Mouse (Mus musculus) intestine, embryonic 15.5 days (tissue): Measurements from ENCODE around the gene Lmod2. TPM values are rescaled to one million over a fixed set of nuclear protein-coding genes. Genes with fewer than 3 reads are reported as not detected.

ENCODE experiments used
- ATAC-seq: fragments of 200-750 bp; cut with Nextera tagmentation; 2 replicates; pipeline ENCODE4 v1.8.0; 2017; ENCODE audit warnings: moderate TSS enrichment, moderate library complexity
- H3K27ac ChIP-seq: fragments of 300-500 bp; sonication (generic); 2 replicates; pipeline ENCODE4 v1.5.1; 2015; ENCODE audit warnings: mild to moderate bottlenecking, inconsistent platforms
- H3K27me3 ChIP-seq: fragments of 300-500 bp; sonication (generic); replicated peaks from 2 replicates; pipeline ENCODE4 v1.6.1; 2015; ENCODE audit warnings: inconsistent platforms
- H3K36me3 ChIP-seq: fragments of 300-500 bp; sonication (generic); 2 replicates; pipeline ENCODE4 v1.6.1; 2015; ENCODE audit warnings: inconsistent platforms
- H3K4me1 ChIP-seq: fragments of 300-500 bp; sonication (generic); replicated peaks from 2 replicates; pipeline ENCODE4 v1.6.1; 2015; ENCODE audit warnings: inconsistent platforms
- H3K4me2 ChIP-seq: fragments of 300-500 bp; sonication (generic); replicated peaks from 2 replicates; pipeline ENCODE4 v1.6.1; 2015; ENCODE audit warnings: mild to moderate bottlenecking, inconsistent platforms
- H3K4me3 ChIP-seq: fragments of 300-500 bp; sonication (generic); replicated peaks from 2 replicates; pipeline ENCODE4 v1.5.1; 2015; ENCODE audit warnings: inconsistent platforms
- H3K9ac ChIP-seq: fragments of 300-500 bp; sonication (generic); 2 replicates; pipeline ENCODE4 v1.6.1; 2015; ENCODE audit warnings: inconsistent platforms
- H3K9me3 ChIP-seq: fragments of 300-500 bp; sonication (generic); 2 replicates; pipeline ENCODE4 v1.6.1; 2016; ENCODE audit warnings: inconsistent platforms
- WGBS: fragments of 180-500 bp; shearing (Covaris S2); methylation state at CpG from one replicate; pipeline ENCODE4 v1.1.7; 2015; 5-methylcytosine and 5-hydroxymethylcytosine counted together
- polyA plus RNA-seq: library from polyadenylated mRNA; unstranded; fragments of >200 nt; fragmentation: Nextera tagmentation; extraction: Ambion mirVana; gene quantifications from 2 replicates; pipeline ENCODE4 v1.2.1, GENCODE M21; 2015

Lmod2 gene
- polyA plus RNA-seq, 1 experiment from 2014 or later = not detected

DNA sequence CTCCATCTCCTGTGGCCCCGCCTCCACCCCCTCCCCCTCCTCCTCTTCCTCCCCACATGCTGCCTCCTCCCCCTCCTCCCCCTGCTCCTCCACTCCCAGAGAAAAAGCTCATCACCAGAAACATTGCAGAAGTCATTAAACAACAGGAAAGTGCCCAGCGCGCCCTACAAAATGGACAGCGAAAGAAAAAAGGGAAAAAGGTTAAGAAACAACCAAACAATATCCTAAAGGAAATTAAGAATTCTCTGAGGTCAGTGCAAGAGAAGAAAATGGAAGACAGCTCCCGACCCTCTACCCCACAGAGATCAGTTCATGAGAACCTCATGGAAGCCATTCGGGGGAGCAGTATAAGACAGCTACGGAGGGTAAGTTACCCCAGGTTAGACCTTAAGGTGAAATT is 6.7 kb downstream of the Lmod2 start:
- Histone ChIP-seq H3K4me3 (no peak overlapping the region), H3K27ac (no peak overlapping the region), H3K4me1 (no peaks in the 10 kb centered on the region), H3K9me3 (no peaks in the 10 kb centered on the region), H3K4me2 (no peak overlapping the region), H3K9ac (no peak overlapping the region), H3K36me3 (no peaks in the 10 kb centered on the region), H3K27me3 (no peaks in the 10 kb centered on the region)
- no peak for ATAC-seq
- WGBS = 93% methylated on average over 7 of the region's 7 CpGs

DNA sequence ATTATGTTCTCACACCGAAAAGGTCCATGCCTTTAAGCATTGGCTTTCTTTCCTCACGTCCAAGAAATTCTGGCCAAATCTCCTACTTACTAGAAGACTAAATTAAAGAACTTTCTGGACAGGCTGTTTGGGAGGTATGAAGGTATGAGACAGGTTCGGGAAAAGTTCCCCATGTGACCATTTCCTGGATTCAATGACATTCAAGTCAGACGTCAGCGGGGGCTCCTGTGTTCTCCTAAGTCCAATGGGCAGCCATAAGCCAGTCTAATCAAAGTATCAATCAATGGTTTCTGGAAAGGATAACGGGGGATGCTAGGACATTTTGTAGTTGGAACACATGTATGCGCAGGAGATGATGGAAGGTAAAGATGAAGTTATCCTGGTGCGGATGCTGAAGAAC is 8.1 kb downstream of the Lmod2 start:
- ATAC-seq = no peak
- no peak overlapping the region for H3K9ac ChIP-seq
- WGBS = 93% methylated on average over 8 of the region's 8 CpGs
- H3K27ac ChIP-seq = no peak overlapping the region
- no peaks in the 10 kb centered on the region for H3K36me3 ChIP-seq
- H3K27me3 ChIP-seq = no peaks in the 10 kb centered on the region
- no peaks in the 10 kb centered on the region for H3K9me3 ChIP-seq
- H3K4me1 ChIP-seq = no peaks in the 10 kb centered on the region
- no peak overlapping the region for H3K4me3 ChIP-seq
- H3K4me2 ChIP-seq = no peak overlapping the region

GRCm38 (mm10) chr6:24606512-24606911 is 8.9 kb downstream of the Lmod2 start:
- H3K9ac ChIP-seq = no peak overlapping the region
- no peak overlapping the region for H3K27ac ChIP-seq
- no peaks in the 10 kb centered on the region for H3K27me3 ChIP-seq
- no peak for ATAC-seq
- no peaks in the 10 kb centered on the region for H3K9me3 ChIP-seq
- H3K36me3 ChIP-seq = no peaks in the 10 kb centered on the region
- 73% methylated on average over 10 of the region's 10 CpGs for WGBS
- H3K4me2 ChIP-seq = no peak overlapping the region
- H3K4me3 ChIP-seq = no peak overlapping the region
- H3K4me1 ChIP-seq = no peaks in the 10 kb centered on the region

DNA sequence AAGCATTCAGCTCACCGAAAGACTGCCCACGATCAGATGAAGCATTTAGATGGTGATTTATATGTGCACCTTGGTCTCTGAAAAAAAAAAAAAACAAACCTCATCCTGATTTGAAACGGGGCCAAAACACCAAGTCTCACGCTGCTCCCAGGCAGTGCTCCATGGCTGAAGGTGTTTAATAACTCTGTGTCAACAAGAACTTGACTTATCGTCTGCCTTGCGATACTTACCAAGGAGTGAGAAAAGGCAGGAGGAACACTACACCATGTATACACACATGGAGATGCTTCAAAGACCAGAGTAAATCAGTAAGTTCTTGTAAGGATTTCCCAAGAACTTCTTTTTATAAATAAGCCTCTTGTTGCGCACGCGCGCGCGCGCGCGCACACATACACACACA is 10.0 kb downstream of the Lmod2 start:
- H3K4me1 ChIP-seq = no peaks in the 10 kb centered on the region
- 71% methylated on average over 15 of the region's 15 CpGs for WGBS
- no peak for ATAC-seq
- H3K36me3 ChIP-seq = no peaks in the 10 kb centered on the region
- H3K9me3 ChIP-seq = no peaks in the 10 kb centered on the region
- H3K4me3 ChIP-seq = no peak overlapping the region
- no peak overlapping the region for H3K9ac ChIP-seq
- H3K4me2 ChIP-seq = no peak overlapping the region
- H3K27me3 ChIP-seq = no peaks in the 10 kb centered on the region
- no peak overlapping the region for H3K27ac ChIP-seq

- H3K9me3 ChIP-seq = no peaks in the 10 kb centered on the region
- H3K27me3 ChIP-seq = no peaks in the 10 kb centered on the region
- no peak overlapping the region for H3K4me2 ChIP-seq
- no peaks in the 10 kb centered on the region for H3K36me3 ChIP-seq
- no peak overlapping the region for H3K9ac ChIP-seq
- H3K4me1 ChIP-seq = no peaks in the 10 kb centered on the region
- H3K4me3 ChIP-seq = no peak overlapping the region
- 81% methylated on average over 4 of the region's 4 CpGs for WGBS
- ATAC-seq = no peak
- no peak overlapping the region for H3K27ac ChIP-seq
Observed at GRCm38 (mm10) chr6:24608129-24608528, 10.6 kb downstream of the Lmod2 start.

DNA sequence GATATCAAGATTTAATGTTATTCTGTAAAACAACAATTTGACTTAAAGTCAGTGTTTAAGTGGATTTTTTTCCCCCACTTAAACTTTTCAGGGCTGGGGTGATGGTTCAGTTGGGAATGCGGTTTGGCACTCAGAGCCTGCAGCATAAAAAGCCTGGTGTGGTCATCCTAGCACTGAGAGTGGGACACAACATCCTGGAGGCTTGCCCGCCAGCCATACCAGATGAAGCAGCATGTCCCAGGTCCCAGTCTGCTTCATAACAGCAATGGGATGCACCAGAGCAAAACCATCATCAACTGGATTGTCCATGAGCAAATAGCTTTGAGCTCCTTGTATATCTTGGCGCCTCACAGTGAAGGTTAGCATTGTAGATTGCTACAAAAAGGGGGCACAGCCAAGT is 11.1 kb downstream of the Lmod2 start:
- 88% methylated on average over 3 of the region's 3 CpGs for WGBS
- H3K9ac ChIP-seq = no peak overlapping the region
- H3K9me3 ChIP-seq = no peaks in the 10 kb centered on the region
- H3K4me3 ChIP-seq = no peak overlapping the region
- H3K36me3 ChIP-seq = no peaks in the 10 kb centered on the region
- H3K4me1 ChIP-seq = no peaks in the 10 kb centered on the region
- ATAC-seq = no peak
- H3K27me3 ChIP-seq = no peaks in the 10 kb centered on the region
- H3K27ac ChIP-seq = no peak overlapping the region
- no peak overlapping the region for H3K4me2 ChIP-seq

- 52% methylated on average over 4 of the region's 4 CpGs for WGBS
- Histone ChIP-seq H3K4me2 (no peak overlapping the region), H3K27me3 (no peaks in the 10 kb centered on the region), H3K27ac (no peak overlapping the region), H3K4me1 (no peaks in the 10 kb centered on the region), H3K36me3 (no peaks in the 10 kb centered on the region), H3K9ac (no peak overlapping the region), H3K9me3 (no peaks in the 10 kb centered on the region), H3K4me3 (no peak overlapping the region)
- ATAC-seq = no peak
Observed at GRCm38 (mm10) chr6:24609531-24609930, 12.0 kb downstream of the Lmod2 start.

GRCm38 (mm10) chr6:24610358-24610757 is 12.8 kb downstream of the Lmod2 start:
- no peaks in the 10 kb centered on the region for H3K27me3 ChIP-seq
- no peak for ATAC-seq
- H3K4me1 ChIP-seq = no peaks in the 10 kb centered on the region
- no peak overlapping the region for H3K4me2 ChIP-seq
- no peak overlapping the region for H3K27ac ChIP-seq
- H3K9ac ChIP-seq = no peak overlapping the region
- H3K36me3 ChIP-seq = no peaks in the 10 kb centered on the region
- H3K9me3 ChIP-seq = no peaks in the 10 kb centered on the region
- WGBS = 94% methylated on average over 4 of the region's 4 CpGs
- H3K4me3 ChIP-seq = no peak overlapping the region

DNA sequence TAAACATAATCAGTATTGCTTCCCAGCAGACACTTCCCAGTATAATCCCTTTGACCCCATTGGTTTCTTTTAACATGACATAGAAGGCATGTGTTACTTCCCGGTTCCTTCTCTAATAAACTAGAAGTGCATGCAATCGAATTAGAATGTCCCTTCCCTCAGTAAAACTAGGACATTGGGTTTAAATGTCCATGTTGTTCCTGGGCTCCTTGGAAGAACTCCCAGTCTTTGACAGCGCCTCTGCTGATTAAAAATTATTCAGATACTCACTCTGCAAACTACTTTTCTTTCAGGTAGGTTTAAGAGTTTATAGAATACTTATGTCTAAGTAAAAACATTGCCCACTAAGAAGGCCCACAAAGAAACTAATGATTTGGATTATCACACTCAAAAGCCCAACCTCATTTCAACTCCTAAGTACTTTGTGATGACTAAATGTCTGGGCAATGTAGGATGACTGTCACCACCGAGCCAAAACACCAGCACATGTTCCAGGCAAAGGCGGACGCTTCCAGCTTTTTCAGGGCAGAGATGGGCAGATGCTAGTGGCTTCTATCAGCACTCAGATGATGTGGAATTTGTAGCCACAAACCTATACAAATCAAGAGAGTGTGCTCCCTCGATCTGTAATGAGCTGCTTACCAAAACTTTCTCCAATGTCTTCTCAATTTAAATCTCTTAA is 14.7 kb downstream of the Lmod2 start:
- no peak overlapping the region for H3K4me3 ChIP-seq
- H3K4me2 ChIP-seq = no peak overlapping the region
- H3K9me3 ChIP-seq = no peaks in the 10 kb centered on the region
- H3K27me3 ChIP-seq = no peaks in the 10 kb centered on the region
- no peak overlapping the region for H3K27ac ChIP-seq
- H3K9ac ChIP-seq = no peak overlapping the region
- WGBS = 85% methylated on average over 7 of the region's 7 CpGs
- no peaks in the 10 kb centered on the region for H3K4me1 ChIP-seq
- no peak for ATAC-seq
- 0 out of 2 replicates have a peak, but pooled peaks cover 3% of the 10 kb centered on the region for H3K36me3 ChIP-seq

- Histone ChIP-seq H3K27ac (no peak overlapping the region), H3K27me3 (no peaks in the 10 kb centered on the region), H3K9ac (no peak overlapping the region), H3K9me3 (no peaks in the 10 kb centered on the region), H3K36me3 (0 out of 2 replicates have a peak, but pooled peaks cover 5% of the 10 kb centered on the region), H3K4me1 (no peaks in the 10 kb centered on the region), H3K4me3 (no peak overlapping the region), H3K4me2 (no peak overlapping the region)
- WGBS = 98% methylated on average over 6 of the region's 6 CpGs
- no peak for ATAC-seq
Observed at GRCm38 (mm10) chr6:24613346-24613745, 15.8 kb downstream of the Lmod2 start.

DNA sequence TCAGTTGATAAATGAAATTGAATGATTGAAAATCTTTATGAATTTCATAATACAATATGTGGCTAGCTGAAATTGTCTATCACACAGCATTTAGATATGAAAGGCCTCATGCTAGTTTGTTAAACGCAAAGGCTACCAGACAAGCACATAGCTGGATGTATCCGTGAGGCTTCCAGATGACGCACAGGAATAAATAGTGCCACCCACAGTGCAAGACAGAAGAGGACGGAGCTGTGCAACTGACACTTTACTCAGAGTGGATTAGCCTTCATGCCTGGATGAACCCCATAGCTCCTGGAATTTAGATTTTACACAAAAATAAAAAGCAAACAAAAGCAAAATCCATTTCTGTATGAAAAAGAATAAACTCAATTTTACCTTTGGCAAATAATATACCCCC is 16.4 kb downstream of the Lmod2 start:
- Histone ChIP-seq H3K27ac (no peak overlapping the region), H3K4me2 (no peak overlapping the region), H3K36me3 (0 out of 2 replicates have a peak, but pooled peaks cover 5% of the 10 kb centered on the region), H3K4me1 (no peaks in the 10 kb centered on the region), H3K9me3 (no peaks in the 10 kb centered on the region), H3K9ac (no peak overlapping the region), H3K27me3 (no peaks in the 10 kb centered on the region), H3K4me3 (no peak overlapping the region)
- ATAC-seq = no peak
- WGBS = 90% methylated on average over 4 of the region's 4 CpGs

DNA sequence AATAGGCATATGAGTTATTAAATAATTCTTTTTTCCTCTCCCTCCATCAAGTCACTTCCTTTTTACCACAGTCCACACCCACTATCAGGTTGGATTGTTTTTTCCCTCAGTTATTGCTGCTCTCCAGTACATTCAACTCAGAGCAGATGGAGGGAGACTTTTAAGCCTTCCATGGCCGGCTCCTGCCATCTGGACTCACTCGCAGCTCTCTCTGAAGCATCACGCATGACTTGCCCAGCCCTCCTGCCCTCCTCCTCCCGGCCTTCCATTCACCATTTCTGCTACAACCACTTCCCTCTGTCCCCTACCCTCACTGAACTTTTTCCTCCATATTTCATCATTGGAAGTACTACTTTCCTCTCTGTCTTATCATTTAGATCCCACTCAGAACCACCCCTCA is 19.2 kb downstream of the Lmod2 start:
- no peaks in the 10 kb centered on the region for H3K27me3 ChIP-seq
- no peaks in the 10 kb centered on the region for H3K9me3 ChIP-seq
- H3K9ac ChIP-seq = no peak overlapping the region
- no peak overlapping the region for H3K27ac ChIP-seq
- no peak for ATAC-seq
- no peak overlapping the region for H3K4me2 ChIP-seq
- H3K4me1 ChIP-seq = no peaks in the 10 kb centered on the region
- no peak overlapping the region for H3K4me3 ChIP-seq
- WGBS = 88% methylated on average over 4 of the region's 4 CpGs
- H3K36me3 ChIP-seq = peaks cover 8% of the 10 kb centered on the region; the same call in 1 of the 2 replicates

DNA sequence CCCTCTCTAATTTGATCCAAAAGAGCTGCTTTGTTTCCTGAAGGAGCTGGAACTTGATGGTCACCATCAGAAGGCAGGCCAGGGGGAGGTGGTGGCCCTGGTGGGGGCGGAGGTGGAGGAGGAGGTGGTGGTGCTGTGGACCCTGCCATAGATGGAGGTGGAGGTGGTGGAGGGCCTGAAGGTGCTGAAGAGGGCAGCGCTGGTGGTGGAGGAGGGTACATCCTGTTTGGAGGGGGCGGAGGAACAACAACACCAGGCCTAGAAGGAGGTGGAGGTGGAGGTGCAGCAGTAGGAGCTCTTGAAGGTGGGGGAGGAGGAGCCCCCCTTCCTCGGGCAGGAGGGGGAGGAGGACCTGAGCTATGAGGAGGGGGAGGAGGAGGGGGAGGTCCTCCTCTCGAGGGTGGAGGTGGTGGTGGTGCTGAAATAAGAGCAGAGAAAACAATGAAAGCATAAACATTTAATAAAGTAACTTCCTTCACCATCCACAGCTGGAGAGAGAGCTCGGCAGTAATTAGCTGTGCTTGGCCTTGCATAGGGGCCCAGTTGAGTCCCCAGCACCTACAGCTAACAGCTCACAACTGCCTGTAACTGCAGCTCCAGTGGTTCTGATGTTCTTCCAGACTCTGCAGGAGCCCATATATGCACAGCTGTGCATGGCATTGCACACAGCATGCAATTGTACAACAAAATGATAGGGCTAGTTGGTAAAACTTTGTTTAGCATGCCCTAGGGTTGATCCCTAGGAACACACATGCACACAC is 21.9 kb downstream of the Lmod2 start:
- no peaks in the 10 kb centered on the region for H3K4me1 ChIP-seq
- H3K27me3 ChIP-seq = no peaks in the 10 kb centered on the region
- H3K36me3 ChIP-seq = peaks cover 8% of the 10 kb centered on the region; the same call in 1 of the 2 replicates
- peak; percentile 17; the same call in 1 of the 2 replicates for ATAC-seq
- H3K4me2 ChIP-seq = no peak overlapping the region
- no peak overlapping the region for H3K9ac ChIP-seq
- H3K9me3 ChIP-seq = no peaks in the 10 kb centered on the region
- 62% methylated on average over 6 of the region's 6 CpGs for WGBS
- no peak overlapping the region for H3K4me3 ChIP-seq
- H3K27ac ChIP-seq = no peak overlapping the region
